Mouse (Mus musculus) MEL (cell line): ENCODE data around the gene Plekhh3. TPM values are rescaled to one million over a fixed set of nuclear protein-coding genes. Genes with fewer than 3 reads are reported as not detected.
A peak's percentile ranks its signal among the peaks of the same experiment; 100 is the strongest.

Source experiments
- DNase-seq: peaks from one replicate; pipeline ENCODE4 v3.0.0; 2011; ENCODE audit warnings: low read depth, low spot score
- H3K27ac ChIP-seq: 2 replicates; pipeline ENCODE4 v1.5.1; 2012; ENCODE audit warnings: low read depth, mild to moderate bottlenecking, control low read depth, low read length, moderate library complexity; ENCODE audit not compliant: control insufficient read depth
- H3K27me3 ChIP-seq, 2 experiments: fragments of 150-350 bp in 1 of 2; sonication (generic) in 1 of 2; 2 replicates each; pipeline ENCODE4 v1.6.1; 2012; ENCODE audit warnings: low read length in 2 of 2, mild to moderate bottlenecking in 2 of 2, improper control_type of control experiment in 1 of 2, moderate library complexity in 1 of 2; ENCODE audit not compliant: insufficient read depth in 2 of 2, control insufficient read depth in 1 of 2
- H3K36me3 ChIP-seq, 2 experiments: 2 replicates each; pipeline ENCODE4 v1.6.1; 2012 to 2014; ENCODE audit warnings: low read length in 2 of 2, improper control_type of control experiment in 1 of 2, inconsistent platforms in 1 of 2, mild to moderate bottlenecking in 1 of 2; ENCODE audit not compliant: insufficient read depth in 2 of 2, control insufficient read depth in 1 of 2
- H3K4me1 ChIP-seq, 2 experiments: fragments of 150-350 bp in 1 of 2; sonication (generic) in 1 of 2; 2 replicates each; pipeline ENCODE4 v1.6.1; 2012; ENCODE audit warnings: low read length in 2 of 2, improper control_type of control experiment in 1 of 2, mild to moderate bottlenecking in 1 of 2; ENCODE audit not compliant: insufficient read depth in 2 of 2, control insufficient read depth in 1 of 2
- H3K4me3 ChIP-seq, 2 experiments: fragments of 150-350 bp in 1 of 2; sonication (generic) in 1 of 2; 2 replicates each; pipeline ENCODE4 v1.5.1; 2012; ENCODE audit warnings: low read depth in 2 of 2, low read length in 2 of 2, mild to moderate bottlenecking in 2 of 2, moderate library complexity in 2 of 2, control low read depth in 1 of 2, improper control_type of control experiment in 1 of 2; ENCODE audit not compliant: control insufficient read depth in 1 of 2, insufficient read depth in 1 of 2
- H3K79me2 ChIP-seq: 2 replicates; pipeline ENCODE4 v1.6.1; 2012; ENCODE audit warnings: mild to moderate bottlenecking, low read length, moderate library complexity; ENCODE audit not compliant: control insufficient read depth, poor library complexity, insufficient read depth
- H3K9ac ChIP-seq: 2 replicates; pipeline ENCODE4 v1.6.1; 2012; ENCODE audit warnings: low read depth, mild to moderate bottlenecking, control low read depth, low read length, moderate library complexity; ENCODE audit not compliant: control insufficient read depth, poor library complexity, severe bottlenecking
- H3K9me3 ChIP-seq: fragments of 150-350 bp; sonication (generic); replicated peaks from 2 replicates; pipeline ENCODE4 v1.6.1; 2012; ENCODE audit warnings: mild to moderate bottlenecking, low read length, improper control_type of control experiment, moderate library complexity; ENCODE audit not compliant: insufficient read depth
- BHLHE40 ChIP-seq: IDR thresholded peaks from 2 replicates; pipeline ENCODE4 v1.6.1; 2012; ENCODE audit warnings: low read depth, mild to moderate bottlenecking, inconsistent platforms, low read length, improper control_type of control experiment, borderline replicate concordance
- CHD1 ChIP-seq: IDR thresholded peaks from 2 replicates; pipeline ENCODE4 v1.6.1; 2012; ENCODE audit warnings: low read depth, mild to moderate bottlenecking, inconsistent platforms, low read length, improper control_type of control experiment
- CHD2 ChIP-seq: IDR thresholded peaks from 2 replicates; pipeline ENCODE4 v1.6.1; 2011; ENCODE audit warnings: low read length, improper control_type of control experiment
- E2F4 ChIP-seq: IDR thresholded peaks from 2 replicates; pipeline ENCODE4 v1.6.1; 2011; ENCODE audit warnings: low read depth, low read length, improper control_type of control experiment, borderline replicate concordance
- ELF1 ChIP-seq: IDR thresholded peaks from 2 replicates; pipeline ENCODE4 v1.6.1; 2014; ENCODE audit warnings: low read depth, mild to moderate bottlenecking, inconsistent platforms, low read length, improper control_type of control experiment, moderate library complexity
- EP300 ChIP-seq, 2 experiments: IDR thresholded peaks; 2 replicates each; pipeline ENCODE4 v1.6.1; 2011; ENCODE audit warnings: improper control_type of control experiment in 2 of 2, low read length in 2 of 2, low read depth in 1 of 2, mild to moderate bottlenecking in 1 of 2
- ETS1 ChIP-seq: IDR thresholded peaks from 2 replicates; pipeline ENCODE4 v1.6.1; 2012; ENCODE audit warnings: low read depth, mild to moderate bottlenecking, inconsistent platforms, low read length, improper control_type of control experiment, moderate library complexity
- GABPA ChIP-seq: IDR thresholded peaks from 2 replicates; pipeline ENCODE4 v1.6.1; 2012; ENCODE audit warnings: low read depth, mild to moderate bottlenecking, inconsistent platforms, low read length, improper control_type of control experiment, moderate library complexity
- GATA1 ChIP-seq: IDR thresholded peaks from 2 replicates; pipeline ENCODE4 v1.6.1; 2011; ENCODE audit warnings: low read depth, low read length, improper control_type of control experiment
- HCFC1 ChIP-seq: IDR thresholded peaks from 2 replicates; pipeline ENCODE4 v1.6.1; 2012; ENCODE audit warnings: low read depth, mild to moderate bottlenecking, inconsistent platforms, low read length, improper control_type of control experiment, moderate library complexity
- JUND ChIP-seq: IDR thresholded peaks from 2 replicates; pipeline ENCODE4 v1.6.1; 2011; ENCODE audit warnings: low read depth, mild to moderate bottlenecking, improper control_type of control experiment, low read length
- KAT2A ChIP-seq: conservative IDR thresholded peaks from 2 replicates; pipeline ENCODE4 v1.6.1; 2012; ENCODE audit warnings: low read depth, low read length, improper control_type of control experiment, inconsistent platforms
- MAFK ChIP-seq: IDR thresholded peaks from 2 replicates; pipeline ENCODE4 v1.6.1; 2011; ENCODE audit warnings: low read depth, mild to moderate bottlenecking, low read length, improper control_type of control experiment, borderline replicate concordance
- MAX ChIP-seq: IDR thresholded peaks from 2 replicates; pipeline ENCODE4 v1.6.1; 2011; ENCODE audit warnings: low read length, improper control_type of control experiment
- MAZ ChIP-seq: IDR thresholded peaks from 2 replicates; pipeline ENCODE4 v1.6.1; 2012; ENCODE audit warnings: low read depth, mild to moderate bottlenecking, inconsistent platforms, low read length, improper control_type of control experiment
- MEF2A ChIP-seq: IDR thresholded peaks from 2 replicates; pipeline ENCODE4 v1.6.1; 2014; ENCODE audit warnings: low read depth, mild to moderate bottlenecking, inconsistent platforms, low read length, improper control_type of control experiment; ENCODE audit not compliant: poor library complexity, insufficient replicate concordance, severe bottlenecking; ENCODE audit errors: extremely low read depth
- MXI1 ChIP-seq: IDR thresholded peaks from 2 replicates; pipeline ENCODE4 v1.6.1; 2011; ENCODE audit warnings: mild to moderate bottlenecking, low read depth, low read length, improper control_type of control experiment
- MYB ChIP-seq: IDR thresholded peaks from 2 replicates; pipeline ENCODE4 v1.6.1; 2011; ENCODE audit warnings: mild to moderate bottlenecking, low read depth, low read length, improper control_type of control experiment
- MYC ChIP-seq: IDR thresholded peaks from 2 replicates; pipeline ENCODE4 v1.6.1; 2011; ENCODE audit warnings: low read depth, mild to moderate bottlenecking, low read length, improper control_type of control experiment, moderate library complexity
- NELFE ChIP-seq: IDR thresholded peaks from 2 replicates; pipeline ENCODE4 v1.6.1; 2011; ENCODE audit warnings: low read depth, low read length, improper control_type of control experiment
- NRF1 ChIP-seq: IDR thresholded peaks from 2 replicates; pipeline ENCODE4 v1.6.1; 2014; ENCODE audit warnings: low read depth, mild to moderate bottlenecking, inconsistent platforms, low read length, improper control_type of control experiment, moderate library complexity; ENCODE audit not compliant: poor library complexity, insufficient read depth, severe bottlenecking
- POLR2AphosphoS2 ChIP-seq: IDR thresholded peaks from 2 replicates; pipeline ENCODE4 v1.6.1; 2011; ENCODE audit warnings: low read length, improper control_type of control experiment
- POLR2AphosphoS5 ChIP-seq: IDR thresholded peaks from 2 replicates; pipeline ENCODE4 v1.6.1; 2012; ENCODE audit warnings: low read depth, borderline replicate concordance, mild to moderate bottlenecking, inconsistent platforms, low read length, moderate library complexity, mixed read lengths
- RAD21 ChIP-seq: IDR thresholded peaks from 2 replicates; pipeline ENCODE4 v1.6.1; 2011; ENCODE audit warnings: mild to moderate bottlenecking, low read depth, low read length, improper control_type of control experiment
- RCOR1 ChIP-seq: IDR thresholded peaks from 2 replicates; pipeline ENCODE4 v1.6.1; 2012; ENCODE audit warnings: low read depth, mild to moderate bottlenecking, inconsistent platforms, low read length, improper control_type of control experiment
- SMC3 ChIP-seq: IDR thresholded peaks from 2 replicates; pipeline ENCODE4 v1.6.1; 2011; ENCODE audit warnings: low read depth, low read length, improper control_type of control experiment
- TAL1 ChIP-seq: IDR thresholded peaks from 2 replicates; pipeline ENCODE4 v1.6.1; 2012; ENCODE audit warnings: mild to moderate bottlenecking, inconsistent platforms, low read length, moderate library complexity, mixed read lengths
- TBP ChIP-seq: IDR thresholded peaks from 2 replicates; pipeline ENCODE4 v1.8.0; 2011; ENCODE audit warnings: low read depth, low read length, improper control_type of control experiment
- TCF12 ChIP-seq: IDR thresholded peaks from 2 replicates; pipeline ENCODE4 v1.6.1; 2014; ENCODE audit warnings: low read depth, mild to moderate bottlenecking, inconsistent platforms, low read length, improper control_type of control experiment, moderate library complexity
- UBTF ChIP-seq: IDR thresholded peaks from 2 replicates; pipeline ENCODE4 v1.6.1; 2012; ENCODE audit warnings: low read depth, mild to moderate bottlenecking, inconsistent platforms, low read length, improper control_type of control experiment, moderate library complexity, borderline replicate concordance; ENCODE audit not compliant: insufficient read depth
- USF2 ChIP-seq, 2 experiments: IDR thresholded peaks; 2 replicates each; pipeline ENCODE4 v1.6.1; 2011 to 2012; ENCODE audit warnings: improper control_type of control experiment in 2 of 2, low read length in 2 of 2, borderline replicate concordance in 1 of 2, inconsistent platforms in 1 of 2, low read depth in 1 of 2, mild to moderate bottlenecking in 1 of 2; ENCODE audit not compliant: insufficient read depth in 1 of 2
- ZC3H11A ChIP-seq: IDR thresholded peaks from 2 replicates; pipeline ENCODE4 v1.6.1; 2012; ENCODE audit warnings: low read depth, mild to moderate bottlenecking, inconsistent platforms, low read length, improper control_type of control experiment
- ZKSCAN1 ChIP-seq: IDR thresholded peaks from 2 replicates; pipeline ENCODE4 v1.6.1; 2012; ENCODE audit warnings: low read depth, mild to moderate bottlenecking, inconsistent platforms, low read length, improper control_type of control experiment, moderate library complexity
- ZMIZ1 ChIP-seq: IDR thresholded peaks from 2 replicates; pipeline ENCODE4 v1.6.1; 2012; ENCODE audit warnings: low read depth, mild to moderate bottlenecking, inconsistent platforms, low read length, improper control_type of control experiment, moderate library complexity
- ZNF384 ChIP-seq: IDR thresholded peaks from 2 replicates; pipeline ENCODE4 v1.6.1; 2012; ENCODE audit warnings: low read depth, mild to moderate bottlenecking, inconsistent platforms, low read length, improper control_type of control experiment
- polyA plus RNA-seq, 2 experiments: library from polyadenylated mRNA; stranded (reverse) in 1 of 2; unstranded in 1 of 2; fragments of >175 nt in 1 of 2; fragments of >200 nt in 1 of 2; gene quantifications; 2 replicates each; pipeline versions ENCODE4 v1.2.1 to v1.2.4; 2012; ENCODE audit warnings: low replicate concordance in 2 of 2, low read depth in 1 of 2; ENCODE audit not compliant: insufficient read length in 2 of 2, insufficient read depth in 1 of 2, missing spikeins in 1 of 2
- total RNA-seq: library from RNA; depleted of rRNA; stranded (reverse); fragments of 300-350 nt; gene quantifications from 2 replicates; pipeline ENCODE4 v1.2.3, GENCODE M21; 2012

Gene Plekhh3
- total and polyA plus RNA-seq, 3 experiments, result 0.81 to 1.5 TPM; not detected in 1

GRCm38 (mm10) chr11:101119761-101120544, 51.2 kb downstream of the Plekhh3 start, which contains the start of the genes Retreg3 and Tubg1:
Gene Retreg3 (minus strand): TSS chr11:101119893.
Gene Tubg1 (plus strand): TSS chr11:101119938.
- peak; percentile 100 for DNase-seq
- no peaks in the 10 kb centered on the region for H3K27me3 ChIP-seq
- peaks cover 2 to 26% of the 10 kb centered on the region in 2 experiments; a peak in 3 of 4 replicates for H3K36me3 ChIP-seq
- TF ChIP-seq UBTF (0 out of 2 replicates have a peak, but pooled peaks have one; percentile 35), BHLHE40 (no peak), POLR2AphosphoS5 (no peak), POLR2AphosphoS2 (peak; percentile 97), MYB (no peak), KAT2A (no peak; the same call in none of the 2 replicates), USF2 (IDR thresholded peaks at IDR 0.05; ENCODE audit: borderline replicate concordance in 1 of 2, insufficient read depth in 1 of 2, low read depth in 1 of 2, low read length in 2 of 2) (no peak), MAFK (no peak), ELF1 (peak; percentile 93), TCF12 (peak; percentile 77), ZC3H11A (no peak), SMC3 (no peak; the same call in 1 of the 2 replicates), HCFC1 (peak; percentile 93), MEF2A (no peak), CHD2 (no peak), GATA1 (no peak), GABPA (no peak), MXI1 (peak; percentile 71; the same call in 1 of the 2 replicates), TBP (peak; percentile 83; the same call in 1 of the 2 replicates), JUND (no peak), MYC (peak; percentile 70), ETS1 (peak; percentile 18; the same call in 1 of the 2 replicates), CHD1 (no peak), EP300 (IDR thresholded peaks at IDR 0.05; ENCODE audit: low read depth in 1 of 2, low read length in 2 of 2) (no peak), ZMIZ1 (peak; percentile 95; the same call in 1 of the 2 replicates), TAL1 (no peak), ZKSCAN1 (no peak), NRF1 (peak; percentile 94), RAD21 (no peak), RCOR1 (0 out of 2 replicates have a peak, but pooled peaks have one; percentile 11), E2F4 (peak; percentile 93), MAZ (0 out of 2 replicates have a peak, but pooled peaks have one; percentile 76), NELFE (peak; percentile 97), ZNF384 (no peak), MAX (peak; percentile 68)

More at GRCm38 (mm10) chr11:101119761-101120544, 51.2 kb downstream of the Plekhh3 start, which contains the start of the genes Retreg3 and Tubg1:
- peaks cover 39% of the 10 kb centered on the region for H3K79me2 ChIP-seq
- peaks cover 11 to 16% of the 10 kb centered on the region in 2 experiments for H3K4me1 ChIP-seq
- H3K9ac ChIP-seq, result peak within 1 kb of the TSS; percentile 83
- H3K27ac ChIP-seq, result peak within 1 kb of the TSS; percentile 81
- H3K4me3 ChIP-seq, result peak within 1 kb of the TSS; percentile 81 to 84
- H3K9me3 ChIP-seq, result no peaks in the 10 kb centered on the region
